Mouse (Mus musculus): ENCODE results near the gene Hist1h4h. TPM values are rescaled to one million over a fixed set of nuclear protein-coding genes. Genes with fewer than 3 reads are reported as not detected.
"Not testable (repeated sequence)": the region's sequence is repeated elsewhere in the genome, so short reads cannot be mapped to it uniquely, and the experiment has no call there.

Hist1h4h gene
- polyA plus RNA-seq, 1 experiment from 2014 or later, result 9.0 TPM

DNA sequence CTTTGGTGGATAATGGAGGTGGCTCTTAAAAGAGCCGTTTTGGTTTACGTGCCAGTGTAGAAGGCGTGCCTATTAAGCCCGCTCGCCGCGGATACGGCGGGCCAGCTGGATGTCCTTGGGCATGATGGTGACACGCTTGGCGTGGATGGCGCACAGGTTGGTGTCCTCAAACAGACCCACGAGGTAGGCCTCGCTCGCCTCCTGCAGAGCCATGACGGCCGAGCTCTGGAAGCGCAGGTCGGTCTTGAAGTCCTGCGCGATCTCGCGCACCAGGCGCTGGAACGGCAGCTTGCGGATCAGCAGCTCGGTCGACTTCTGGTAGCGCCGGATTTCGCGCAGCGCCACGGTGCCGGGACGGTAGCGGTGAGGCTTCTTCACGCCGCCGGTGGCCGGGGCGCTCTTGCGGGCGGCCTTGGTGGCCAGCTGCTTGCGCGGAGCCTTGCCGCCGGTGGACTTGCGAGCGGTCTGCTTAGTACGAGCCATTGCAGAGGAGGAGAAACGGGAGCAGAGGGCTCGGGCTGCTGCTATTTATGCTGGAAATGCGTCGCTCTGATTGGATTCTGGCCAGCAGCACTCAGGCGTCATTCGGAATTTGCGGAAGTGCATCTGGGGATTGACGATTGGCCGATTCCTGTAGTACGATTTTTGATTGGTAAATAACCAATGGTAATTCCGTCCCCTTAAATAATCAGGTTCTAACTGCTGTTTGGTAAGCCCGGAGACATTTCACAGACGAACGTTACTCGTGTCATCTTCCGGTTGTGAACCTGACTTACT, 31.2 kb downstream of the Hist1h4h start, which contains the start of gene Hist1h3e:
Gene Hist1h3e, minus strand, starts transcription at position 487 of the 777 bp plus-strand sequence.
- Histone ChIP-seq H3K4me3 (replicated peaks) (peak within 1 kb of the TSS; percentile 43), H3K27ac (peak within 1 kb of the TSS; percentile 98), H3K9ac (replicated peaks) (peak within 1 kb of the TSS; percentile 59), H3K4me2 (peak within 1 kb of the TSS; percentile 73)
- not testable (repeated sequence) for H3K9me3 ChIP-seq; H3K4me1 ChIP-seq (replicated peaks); H3K27me3 ChIP-seq; H3K36me3 ChIP-seq
- WGBS, result under 1% methylated on average over 62 of the region's 67 CpGs
- ATAC-seq (ENCODE audit: insufficient number of reproducible peaks, insufficient read depth, low FRiP score, low TSS enrichment, low read depth), result peak; percentile 98

DNA sequence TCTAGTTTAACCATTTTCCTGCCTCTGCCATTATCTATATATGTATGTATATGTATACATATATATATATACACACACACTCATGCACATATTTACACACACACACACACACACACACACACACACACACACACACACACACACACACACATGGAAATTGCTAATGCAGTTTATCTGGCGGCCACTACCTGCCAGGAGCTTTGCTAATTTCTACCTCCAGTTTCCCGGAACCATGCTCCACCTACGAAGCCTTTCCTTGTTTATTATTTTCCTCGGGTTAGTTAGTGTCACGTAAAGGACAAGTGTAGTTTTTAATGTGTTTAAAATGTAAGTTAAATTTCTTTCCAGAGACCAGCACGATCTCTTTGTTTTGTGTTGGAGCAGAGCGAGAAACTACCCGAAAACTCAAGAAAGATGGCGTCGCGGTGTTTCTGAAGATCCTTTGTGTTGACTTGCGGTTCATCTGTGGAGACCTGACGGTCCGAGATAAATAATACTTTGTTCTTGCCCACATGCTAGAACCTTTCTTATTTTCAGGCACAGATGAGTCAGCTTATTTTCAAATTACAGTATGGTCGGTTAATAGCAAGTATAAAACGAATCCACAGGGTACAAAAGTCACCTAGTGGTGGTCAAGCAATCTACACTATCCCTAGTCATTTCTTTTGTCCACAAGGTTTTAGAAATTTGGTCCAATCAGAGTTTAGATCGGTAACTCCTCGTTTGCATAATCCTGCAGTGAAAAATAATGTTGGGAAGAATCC, 32.0 kb downstream of the Hist1h4h start:
- H3K9ac ChIP-seq (replicated peaks), result peak overlapping the region; percentile 58
- H3K4me2 ChIP-seq, result peak overlapping the region; percentile 73
- ATAC-seq (ENCODE audit: insufficient number of reproducible peaks, insufficient read depth, low FRiP score, low TSS enrichment, low read depth), result no peak; the same call in 1 of the 2 replicates
- H3K9me3 ChIP-seq, result no peaks in the 10 kb centered on the region
- H3K36me3 ChIP-seq, result no peaks in the 10 kb centered on the region
- peak overlapping the region; percentile 98 for H3K27ac ChIP-seq
- no peaks in the 10 kb centered on the region for H3K27me3 ChIP-seq
- no peaks in the 10 kb centered on the region for H3K4me1 ChIP-seq (replicated peaks)
- 6% methylated on average over 18 of the region's 18 CpGs for WGBS
- H3K4me3 ChIP-seq (replicated peaks), result peak overlapping the region; percentile 43

DNA sequence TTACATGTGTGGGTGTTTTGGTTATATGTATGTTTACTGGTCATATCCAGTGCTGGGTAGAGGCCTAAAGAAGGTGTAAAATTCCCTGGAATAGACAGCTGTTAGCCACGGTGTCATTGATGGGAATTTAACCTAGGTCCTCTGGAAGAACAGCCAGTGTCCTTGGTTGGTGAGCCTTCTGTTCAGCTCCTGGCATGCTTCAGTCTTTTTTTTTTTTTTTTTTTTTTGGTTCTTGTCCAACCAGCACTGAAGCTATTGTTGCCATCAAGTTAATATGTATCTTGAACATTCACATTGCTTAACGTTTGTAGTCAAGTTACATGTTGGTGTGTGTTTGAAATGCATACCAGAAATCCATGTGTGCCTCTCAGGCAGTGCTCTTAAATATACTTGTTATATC, 33.6 kb downstream of the Hist1h4h start:
- WGBS, result 94% methylated on average over 2 of the region's 2 CpGs
- no peak overlapping the region for H3K4me3 ChIP-seq (replicated peaks)
- H3K9ac ChIP-seq (replicated peaks), result no peak overlapping the region
- H3K4me2 ChIP-seq, result no peak overlapping the region
- H3K36me3 ChIP-seq, result no peaks in the 10 kb centered on the region
- H3K27me3 ChIP-seq, result no peaks in the 10 kb centered on the region
- no peaks in the 10 kb centered on the region for H3K9me3 ChIP-seq
- H3K27ac ChIP-seq, result peak overlapping the region; percentile 98; the same call in 1 of the 2 replicates
- ATAC-seq (ENCODE audit: insufficient number of reproducible peaks, insufficient read depth, low FRiP score, low TSS enrichment, low read depth), result no peak
- H3K4me1 ChIP-seq (replicated peaks), result no peaks in the 10 kb centered on the region

- H3K27me3 ChIP-seq; ATAC-seq (ENCODE audit: insufficient number of reproducible peaks, insufficient read depth, low FRiP score, low TSS enrichment, low read depth); H3K36me3 ChIP-seq; H3K4me1 ChIP-seq (replicated peaks); H3K9me3 ChIP-seq: not testable (repeated sequence)
- peak overlapping the region; percentile 47 for H3K4me3 ChIP-seq (replicated peaks)
- under 1% methylated on average over 23 of the region's 41 CpGs for WGBS
- peak overlapping the region; percentile 75 for H3K4me2 ChIP-seq
- H3K9ac ChIP-seq (replicated peaks), result peak overlapping the region; percentile 57
- H3K27ac ChIP-seq, result peak overlapping the region; percentile 97
Measured at GRCm38 (mm10) chr13:23570261-23571021, 39.6 kb downstream of the Hist1h4h start.

- H3K4me1 ChIP-seq (replicated peaks), result peaks cover 5% of the 10 kb centered on the region; the same call in 1 of the 2 replicates
- no peaks in the 10 kb centered on the region for H3K9me3 ChIP-seq
- H3K9ac ChIP-seq (replicated peaks), result peak within 1 kb of the TSS; percentile 84
- H3K27me3 ChIP-seq, result no peaks in the 10 kb centered on the region
- peak; percentile 88 for ATAC-seq (ENCODE audit: insufficient number of reproducible peaks, insufficient read depth, low FRiP score, low TSS enrichment, low read depth)
- peak within 1 kb of the TSS; percentile 47 for H3K4me3 ChIP-seq (replicated peaks)
- H3K4me2 ChIP-seq, result peak within 1 kb of the TSS; percentile 75
- H3K36me3 ChIP-seq, result no peaks in the 10 kb centered on the region
- WGBS, result 0% methylated on average over 18 of the region's 18 CpGs
- peak within 1 kb of the TSS; percentile 97 for H3K27ac ChIP-seq
Measured at GRCm38 (mm10) chr13:23571022-23571503, 40.2 kb downstream of the Hist1h4h start, which contains the start of the genes Hist1h2ae and Hist1h2bg. Hist1h2ae (minus strand) TSS chr13:23571220. Hist1h2bg (plus strand) TSS chr13:23571396.

DNA sequence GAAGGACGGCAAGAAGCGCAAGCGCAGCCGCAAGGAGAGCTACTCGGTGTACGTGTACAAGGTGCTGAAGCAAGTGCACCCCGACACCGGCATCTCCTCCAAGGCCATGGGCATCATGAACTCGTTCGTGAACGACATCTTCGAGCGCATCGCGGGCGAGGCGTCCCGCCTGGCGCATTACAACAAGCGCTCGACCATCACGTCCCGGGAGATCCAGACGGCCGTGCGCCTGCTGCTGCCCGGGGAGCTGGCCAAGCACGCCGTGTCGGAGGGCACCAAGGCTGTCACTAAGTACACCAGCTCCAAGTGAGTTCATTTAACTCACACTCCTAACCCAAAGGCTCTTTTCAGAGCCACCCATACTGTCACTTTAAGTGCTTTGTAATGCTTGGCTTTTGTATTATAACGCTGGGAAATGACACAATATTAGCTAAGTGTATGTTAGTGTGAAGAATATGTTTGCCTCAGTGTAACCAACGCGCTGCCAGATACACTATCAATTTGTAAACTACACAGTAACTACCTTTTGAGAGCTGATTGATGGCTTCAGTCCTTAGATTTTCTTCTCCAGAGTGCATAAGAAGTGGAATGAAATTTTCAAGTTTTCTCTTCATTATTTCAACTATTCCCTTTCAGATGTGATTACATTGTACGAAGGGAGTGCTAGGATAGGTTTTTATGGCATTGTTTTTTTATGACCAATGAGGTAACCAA, 40.8 kb downstream of the Hist1h4h start:
- 0% methylated on average over 17 of the region's 34 CpGs for WGBS
- peak overlapping the region; percentile 97 for H3K27ac ChIP-seq
- peak overlapping the region; percentile 84 for H3K9ac ChIP-seq (replicated peaks)
- peak overlapping the region; percentile 75 for H3K4me2 ChIP-seq
- H3K36me3 ChIP-seq; H3K9me3 ChIP-seq; H3K27me3 ChIP-seq; ATAC-seq (ENCODE audit: insufficient number of reproducible peaks, insufficient read depth, low FRiP score, low TSS enrichment, low read depth): not testable (repeated sequence)
- peak overlapping the region; percentile 47 for H3K4me3 ChIP-seq (replicated peaks)
- H3K4me1 ChIP-seq (replicated peaks), result peaks cover 11% of the 10 kb centered on the region

GRCm38 (mm10) chr13:23572218-23573033, 41.6 kb downstream of the Hist1h4h start:
- WGBS, result 34% methylated on average over 2 of the region's 2 CpGs
- peak overlapping the region; percentile 84 for H3K9ac ChIP-seq (replicated peaks)

GRCm38 (mm10) chr13:23573034-23573897, 42.4 kb downstream of the Hist1h4h start:
- 8% methylated on average over 20 of the region's 20 CpGs for WGBS
- H3K4me3 ChIP-seq (replicated peaks), result peak overlapping the region; percentile 47
- peak overlapping the region; percentile 97 for H3K27ac ChIP-seq
- H3K36me3 ChIP-seq; ATAC-seq (ENCODE audit: insufficient number of reproducible peaks, insufficient read depth, low FRiP score, low TSS enrichment, low read depth); H3K9me3 ChIP-seq; H3K27me3 ChIP-seq: not testable (repeated sequence)
- peaks cover 14% of the 10 kb centered on the region for H3K4me1 ChIP-seq (replicated peaks)
- peak overlapping the region; percentile 84 for H3K9ac ChIP-seq (replicated peaks)
- peak overlapping the region; percentile 75 for H3K4me2 ChIP-seq

More at GRCm38 (mm10) chr13:23572218-23573033, 41.6 kb downstream of the Hist1h4h start:
- peak overlapping the region; percentile 75 for H3K4me2 ChIP-seq
- H3K27ac ChIP-seq, result peak overlapping the region; percentile 97
- no peaks in the 10 kb centered on the region for H3K9me3 ChIP-seq
- peak overlapping the region; percentile 47 for H3K4me3 ChIP-seq (replicated peaks)
- no peaks in the 10 kb centered on the region for H3K36me3 ChIP-seq
- no peaks in the 10 kb centered on the region for H3K27me3 ChIP-seq
- H3K4me1 ChIP-seq (replicated peaks), result peaks cover 14% of the 10 kb centered on the region
- no peak for ATAC-seq (ENCODE audit: insufficient number of reproducible peaks, insufficient read depth, low FRiP score, low TSS enrichment, low read depth)

GRCm38 (mm10) chr13:23573898-23574524, 43.2 kb downstream of the Hist1h4h start, which contains the start of the genes Hist1h2bf and Hist1h2ad:
Hist1h2bf (minus strand) TSS chr13:23574196.
Hist1h2ad (plus strand) TSS chr13:23574381.
- H3K36me3 ChIP-seq, H3K9me3 ChIP-seq, H3K27me3 ChIP-seq: not testable (repeated sequence)
- WGBS, result under 1% methylated on average over 41 of the region's 42 CpGs
- peak; percentile 92 for ATAC-seq (ENCODE audit: insufficient number of reproducible peaks, insufficient read depth, low FRiP score, low TSS enrichment, low read depth)
- H3K9ac ChIP-seq (replicated peaks), result peak within 1 kb of the TSS; percentile 84
- peak within 1 kb of the TSS; percentile 49 for H3K4me3 ChIP-seq (replicated peaks)
- peak within 1 kb of the TSS; percentile 75 for H3K4me2 ChIP-seq
- peaks cover 14% of the 10 kb centered on the region for H3K4me1 ChIP-seq (replicated peaks)
- peak within 1 kb of the TSS; percentile 97 for H3K27ac ChIP-seq
